Mouse (Mus musculus): ENCODE measurements at regions not wholly inside any gene's neighbourhood (a gene's known extent, or its start where the extent isn't known, plus 50 kb on each side); places are given as distances from the start of the nearest gene placed in this dataset.
A peak's percentile ranks its signal among the peaks of the same experiment; 100 is the strongest.

DNA sequence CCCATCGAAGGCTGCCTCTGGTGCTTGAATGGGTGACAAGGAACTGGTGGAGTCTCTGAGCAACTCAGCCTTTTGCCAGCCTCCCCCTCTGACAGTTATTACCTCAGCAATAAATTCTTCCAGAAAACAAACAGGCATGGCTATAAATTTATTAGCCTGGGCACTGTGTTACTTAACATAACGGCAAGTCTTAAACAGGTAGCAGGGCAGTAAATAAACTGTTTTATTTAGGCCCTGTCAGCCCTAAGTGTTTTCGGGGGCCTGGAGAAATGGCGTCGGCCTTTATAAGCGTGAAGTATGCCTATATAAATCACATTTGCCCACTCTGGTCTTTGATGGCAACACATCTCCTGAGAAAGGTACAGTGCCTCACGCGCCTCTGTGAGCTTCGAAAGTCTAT is 159.6 kb downstream of the 3110018I06Rik start:
- TF ChIP-seq CEBPB (IDR thresholded peaks at IDR 0.05; ENCODE audit: insufficient read depth, poor library complexity, severe bottlenecking) (no peak), MYOD1 (IDR thresholded peaks at IDR 0.05; ENCODE audit: control insufficient read depth in 1 of 3, insufficient read length in 2 of 3, low read depth in 2 of 3) (no peak), MYOG (IDR thresholded peaks at IDR 0.05; ENCODE audit: control insufficient read depth in 1 of 3, insufficient read depth in 1 of 3, insufficient read length in 2 of 3, low read depth in 2 of 3) (no peak), E2F4 (IDR thresholded peaks at IDR 0.05; ENCODE audit: insufficient read depth) (no peak), POLR2AphosphoS2 (IDR thresholded peaks at IDR 0.05; ENCODE audit: insufficient read length, low read depth) (no peak), TCF12 (IDR thresholded peaks at IDR 0.05; ENCODE audit: insufficient read depth, poor library complexity, severe bottlenecking) (no peak), SRF (IDR thresholded peaks at IDR 0.05; ENCODE audit: control insufficient read depth, insufficient read length, low read depth) (no peak), POLR2A (IDR thresholded peaks at IDR 0.05; ENCODE audit: insufficient read length, low read depth) (no peak), MAX (IDR thresholded peaks at IDR 0.05; ENCODE audit: low read depth) (no peak), REST (IDR thresholded peaks at IDR 0.05; ENCODE audit: insufficient read depth, insufficient read length) (no peak)
- Histone ChIP-seq H3K79me2 (ENCODE audit: control insufficient read depth, insufficient read depth) (no peaks in the 10 kb centered on the region), H3K27me3 (ENCODE audit: control insufficient read depth, insufficient read depth, insufficient read length) (no peaks in the 10 kb centered on the region), H3K4me3 (no peak overlapping the region), H3K36me3 (ENCODE audit: control insufficient read depth, insufficient read depth) (no peaks in the 10 kb centered on the region), H3ac (ENCODE audit: control insufficient read depth, insufficient read length) (no peak overlapping the region), H3K4me2 (ENCODE audit: low read depth) (no peak overlapping the region)

DNA sequence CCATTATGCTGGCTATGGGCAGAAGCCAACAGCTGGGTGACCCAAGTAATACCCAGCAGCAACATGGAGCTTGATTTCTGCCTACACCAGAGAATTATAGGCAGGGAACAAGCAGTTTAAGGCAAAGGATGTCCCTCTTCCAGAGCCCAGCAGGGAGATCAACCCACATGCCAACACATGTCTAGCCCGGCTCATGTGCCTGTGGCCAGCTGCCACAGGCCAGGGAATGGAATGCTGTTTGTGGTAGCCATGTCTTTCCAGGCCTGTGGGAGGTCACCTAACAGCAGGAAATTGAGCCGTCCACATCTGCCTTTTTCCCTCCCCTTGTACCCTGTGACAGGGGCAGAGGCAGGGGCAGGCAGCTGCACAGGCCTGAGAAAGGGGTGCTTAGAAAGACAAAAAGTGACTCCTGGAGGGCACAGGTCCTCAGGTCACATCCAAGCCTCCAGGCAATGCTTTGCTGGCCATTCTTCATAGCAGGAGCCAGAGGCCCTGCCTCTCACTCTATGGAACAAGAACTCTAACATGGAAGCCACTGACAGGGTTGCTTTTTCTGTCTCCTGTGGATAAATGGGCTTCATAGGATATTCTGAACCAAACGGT is 163.8 kb downstream of the 3110018I06Rik start:
- no peaks in the 10 kb centered on the region for H3K79me2 ChIP-seq (ENCODE audit: control insufficient read depth, insufficient read depth)
- no peaks in the 10 kb centered on the region for H3K36me3 ChIP-seq (ENCODE audit: control insufficient read depth, insufficient read depth)
- no peak for TF ChIP-seq POLR2A (IDR thresholded peaks at IDR 0.05; ENCODE audit: insufficient read length, low read depth)
- TF ChIP-seq CEBPB (IDR thresholded peaks at IDR 0.05; ENCODE audit: insufficient read depth, poor library complexity, severe bottlenecking), result no peak
- peak in 1 of 3 experiments; percentile 65 for TF ChIP-seq MYOD1 (IDR thresholded peaks at IDR 0.05; ENCODE audit: control insufficient read depth in 1 of 3, insufficient read length in 2 of 3, low read depth in 2 of 3)
- peak in 1 of 3 experiments; percentile 60 for TF ChIP-seq MYOG (IDR thresholded peaks at IDR 0.05; ENCODE audit: control insufficient read depth in 1 of 3, insufficient read depth in 1 of 3, insufficient read length in 2 of 3, low read depth in 2 of 3)
- TF ChIP-seq REST (IDR thresholded peaks at IDR 0.05; ENCODE audit: insufficient read depth, insufficient read length), result no peak
- no peak for TF ChIP-seq USF1 (IDR thresholded peaks at IDR 0.05; ENCODE audit: low read depth)
- no peak for TF ChIP-seq E2F4 (IDR thresholded peaks at IDR 0.05; ENCODE audit: insufficient read depth)
- H3K4me3 ChIP-seq, result no peak overlapping the region
- no peak overlapping the region for H3K4me2 ChIP-seq (ENCODE audit: low read depth)
- H3K27me3 ChIP-seq (ENCODE audit: control insufficient read depth, insufficient read depth, insufficient read length), result no peaks in the 10 kb centered on the region
- no peak overlapping the region for H3ac ChIP-seq (ENCODE audit: control insufficient read depth, insufficient read length)

DNA sequence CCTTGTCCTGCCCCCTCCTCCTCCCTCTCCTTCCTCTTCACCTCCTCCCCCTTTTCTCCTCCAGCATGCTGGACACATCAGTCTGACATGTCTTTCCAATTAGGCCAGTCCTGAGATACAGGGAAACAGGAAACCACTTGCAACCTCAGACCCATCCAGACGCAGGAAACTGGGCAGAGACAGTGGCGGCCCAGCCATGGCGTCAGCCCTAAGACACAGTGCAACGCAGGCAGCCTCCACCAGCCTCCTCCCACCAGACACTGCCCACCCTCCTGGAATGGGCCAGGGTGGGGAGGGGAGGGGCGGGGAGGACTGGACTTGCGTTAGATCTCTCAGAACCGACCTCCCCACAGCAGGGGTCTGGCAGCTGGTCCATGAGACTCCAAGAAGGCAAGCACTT is 164.7 kb downstream of the 3110018I06Rik start:
- Histone ChIP-seq H3K79me2 (ENCODE audit: control insufficient read depth, insufficient read depth) (no peaks in the 10 kb centered on the region), H3K4me2 (ENCODE audit: low read depth) (no peak overlapping the region), H3K27me3 (ENCODE audit: control insufficient read depth, insufficient read depth, insufficient read length) (no peaks in the 10 kb centered on the region), H3K36me3 (ENCODE audit: control insufficient read depth, insufficient read depth) (no peaks in the 10 kb centered on the region), H3ac (ENCODE audit: control insufficient read depth, insufficient read length) (no peak overlapping the region), H3K4me3 (no peak overlapping the region)
- TF ChIP-seq SRF (IDR thresholded peaks at IDR 0.05; ENCODE audit: control insufficient read depth, insufficient read length, low read depth) (no peak), CEBPB (IDR thresholded peaks at IDR 0.05; ENCODE audit: insufficient read depth, poor library complexity, severe bottlenecking) (no peak), MYOG (IDR thresholded peaks at IDR 0.05; ENCODE audit: control insufficient read depth in 1 of 3, insufficient read depth in 1 of 3, insufficient read length in 2 of 3, low read depth in 2 of 3) (no peak), REST (IDR thresholded peaks at IDR 0.05; ENCODE audit: insufficient read depth, insufficient read length) (no peak), POLR2AphosphoS2 (IDR thresholded peaks at IDR 0.05; ENCODE audit: insufficient read length, low read depth) (no peak), POLR2A (IDR thresholded peaks at IDR 0.05; ENCODE audit: insufficient read length, low read depth) (no peak), USF1 (IDR thresholded peaks at IDR 0.05; ENCODE audit: low read depth) (no peak), E2F4 (IDR thresholded peaks at IDR 0.05; ENCODE audit: insufficient read depth) (no peak), MYOD1 (IDR thresholded peaks at IDR 0.05; ENCODE audit: control insufficient read depth in 1 of 3, insufficient read length in 2 of 3, low read depth in 2 of 3) (no peak), MAX (IDR thresholded peaks at IDR 0.05; ENCODE audit: low read depth) (no peak)

DNA sequence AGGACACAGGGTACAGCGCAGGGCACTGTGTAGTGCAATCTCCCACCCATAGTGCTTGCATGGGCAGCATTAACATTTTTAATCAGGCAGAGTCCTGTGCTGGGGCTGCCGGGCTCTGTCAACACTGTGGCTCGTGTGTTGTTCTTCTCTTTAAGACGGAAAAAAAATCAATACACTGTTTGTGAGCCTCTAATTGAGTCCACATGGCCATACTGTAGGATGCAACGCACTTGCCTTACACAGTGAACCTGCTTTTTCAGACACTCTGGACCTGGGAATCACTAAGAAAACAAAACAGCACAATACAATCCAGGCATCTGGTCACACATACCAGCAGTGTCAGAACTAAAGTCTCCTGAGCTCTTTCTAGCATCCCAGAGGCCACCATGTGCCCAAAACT is 168.4 kb downstream of the 3110018I06Rik start:
- Histone ChIP-seq H3K36me3 (ENCODE audit: control insufficient read depth, insufficient read depth) (no peaks in the 10 kb centered on the region), H3K4me3 (no peak overlapping the region), H3K4me2 (ENCODE audit: low read depth) (no peak overlapping the region), H3ac (ENCODE audit: control insufficient read depth, insufficient read length) (no peak overlapping the region), H3K79me2 (ENCODE audit: control insufficient read depth, insufficient read depth) (no peaks in the 10 kb centered on the region), H3K27me3 (ENCODE audit: control insufficient read depth, insufficient read depth, insufficient read length) (peaks cover 2% of the 10 kb centered on the region)
- TF ChIP-seq POLR2A (IDR thresholded peaks at IDR 0.05; ENCODE audit: insufficient read length, low read depth) (no peak), REST (IDR thresholded peaks at IDR 0.05; ENCODE audit: insufficient read depth, insufficient read length) (no peak), CEBPB (IDR thresholded peaks at IDR 0.05; ENCODE audit: insufficient read depth, poor library complexity, severe bottlenecking) (no peak), MYOD1 (IDR thresholded peaks at IDR 0.05; ENCODE audit: control insufficient read depth in 1 of 3, insufficient read length in 2 of 3, low read depth in 2 of 3) (no peak), TCF3 (IDR thresholded peaks at IDR 0.05; ENCODE audit: insufficient read length, low read depth) (no peak), SRF (IDR thresholded peaks at IDR 0.05; ENCODE audit: control insufficient read depth, insufficient read length, low read depth) (no peak), E2F4 (IDR thresholded peaks at IDR 0.05; ENCODE audit: insufficient read depth) (no peak), USF1 (IDR thresholded peaks at IDR 0.05; ENCODE audit: low read depth) (no peak), MYOG (IDR thresholded peaks at IDR 0.05; ENCODE audit: control insufficient read depth in 1 of 3, insufficient read depth in 1 of 3, insufficient read length in 2 of 3, low read depth in 2 of 3) (no peak), TCF12 (IDR thresholded peaks at IDR 0.05; ENCODE audit: insufficient read depth, poor library complexity, severe bottlenecking) (no peak)

DNA sequence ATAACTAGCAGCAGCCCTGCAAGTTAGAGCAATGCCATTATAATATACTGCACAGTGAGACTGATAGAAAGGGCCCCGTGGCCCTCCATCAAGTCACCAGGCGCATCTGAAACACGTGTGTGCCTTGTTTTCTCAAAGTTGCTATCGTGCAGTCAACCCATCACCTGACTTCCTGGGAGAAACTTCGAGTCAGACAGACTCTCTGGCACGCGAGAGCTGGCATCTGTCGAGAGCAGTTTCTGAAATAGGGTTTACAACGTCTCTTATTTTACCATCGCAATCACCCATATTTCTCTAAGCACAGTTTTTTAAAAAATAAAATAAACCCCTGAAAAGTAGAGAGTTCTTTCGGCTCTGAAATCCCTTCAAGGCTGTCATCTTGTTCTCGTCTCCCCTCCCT is 169.8 kb downstream of the 3110018I06Rik start:
- Histone ChIP-seq H3K4me3 (no peak overlapping the region), H3K4me2 (ENCODE audit: low read depth) (no peak overlapping the region), H3K27me3 (ENCODE audit: control insufficient read depth, insufficient read depth, insufficient read length) (peaks cover 4% of the 10 kb centered on the region), H3K36me3 (ENCODE audit: control insufficient read depth, insufficient read depth) (no peaks in the 10 kb centered on the region), H3K79me2 (ENCODE audit: control insufficient read depth, insufficient read depth) (no peaks in the 10 kb centered on the region), H3ac (ENCODE audit: control insufficient read depth, insufficient read length) (no peak overlapping the region)
- TF ChIP-seq TCF3 (IDR thresholded peaks at IDR 0.05; ENCODE audit: insufficient read length, low read depth) (no peak), CEBPB (IDR thresholded peaks at IDR 0.05; ENCODE audit: insufficient read depth, poor library complexity, severe bottlenecking) (no peak), E2F4 (IDR thresholded peaks at IDR 0.05; ENCODE audit: insufficient read depth) (no peak), POLR2A (IDR thresholded peaks at IDR 0.05; ENCODE audit: insufficient read length, low read depth) (no peak), MYOG (IDR thresholded peaks at IDR 0.05; ENCODE audit: control insufficient read depth in 1 of 3, insufficient read depth in 1 of 3, insufficient read length in 2 of 3, low read depth in 2 of 3) (no peak), POLR2AphosphoS2 (IDR thresholded peaks at IDR 0.05; ENCODE audit: insufficient read length, low read depth) (no peak), SRF (IDR thresholded peaks at IDR 0.05; ENCODE audit: control insufficient read depth, insufficient read length, low read depth) (no peak), TCF12 (IDR thresholded peaks at IDR 0.05; ENCODE audit: insufficient read depth, poor library complexity, severe bottlenecking) (no peak), MYOD1 (IDR thresholded peaks at IDR 0.05; ENCODE audit: control insufficient read depth in 1 of 3, insufficient read length in 2 of 3, low read depth in 2 of 3) (no peak), USF1 (IDR thresholded peaks at IDR 0.05; ENCODE audit: low read depth) (no peak), REST (IDR thresholded peaks at IDR 0.05; ENCODE audit: insufficient read depth, insufficient read length) (no peak), MAX (IDR thresholded peaks at IDR 0.05; ENCODE audit: low read depth) (no peak)
